Mouse (Mus musculus) retina, postnatal 1 day (tissue): ENCODE data around the gene 4930432M17Rik.

Experiments used
- DNase-seq: peaks from one replicate; pipeline ENCODE4 v3.0.0-alpha.2; 2012

The 4930432M17Rik gene

DNA sequence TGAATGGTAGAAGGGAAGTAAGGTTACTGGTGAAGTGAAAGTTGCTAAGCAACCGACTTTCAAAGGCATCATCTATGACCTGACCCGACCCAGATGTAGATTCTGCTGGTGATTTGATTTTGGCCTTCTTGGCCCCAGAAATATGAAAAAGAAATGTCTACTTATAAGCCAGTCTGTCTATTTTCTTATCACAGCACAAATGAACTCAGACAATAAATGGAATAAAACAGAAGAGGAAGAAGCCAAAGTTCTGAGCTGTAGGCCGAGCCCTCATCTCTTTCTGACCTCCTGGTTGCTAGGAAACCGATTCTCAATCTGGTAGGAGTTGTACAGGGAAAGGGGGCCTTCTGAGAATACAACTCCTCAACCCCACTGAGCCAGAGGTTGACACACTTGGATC is at the start of gene 4930432M17Rik:
Gene 4930432M17Rik, plus strand, starts transcription at position 301 of the 400 bp plus-strand sequence.
- DNase-seq = no peak

DNA sequence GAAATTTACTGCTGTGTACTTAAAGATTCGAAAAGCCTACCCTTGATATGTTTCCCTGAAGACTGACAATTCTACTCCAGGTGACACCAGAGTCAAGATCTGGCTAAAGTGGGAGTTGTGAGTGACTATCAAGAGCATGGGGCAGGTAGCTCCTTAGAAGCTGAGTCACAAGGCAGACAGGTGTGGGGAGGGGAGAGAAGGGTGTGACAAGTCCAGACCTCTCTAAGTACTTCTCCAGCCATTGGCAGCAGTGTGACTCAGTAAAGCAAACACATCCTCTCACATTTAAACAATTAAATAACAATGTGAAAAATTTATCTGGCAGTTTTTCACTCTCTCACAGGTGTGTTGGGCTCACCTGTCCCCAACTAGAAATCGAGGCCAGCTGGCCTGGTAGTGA is 44.9 kb upstream of the 4930432M17Rik start:
- DNase-seq = no peak

DNA sequence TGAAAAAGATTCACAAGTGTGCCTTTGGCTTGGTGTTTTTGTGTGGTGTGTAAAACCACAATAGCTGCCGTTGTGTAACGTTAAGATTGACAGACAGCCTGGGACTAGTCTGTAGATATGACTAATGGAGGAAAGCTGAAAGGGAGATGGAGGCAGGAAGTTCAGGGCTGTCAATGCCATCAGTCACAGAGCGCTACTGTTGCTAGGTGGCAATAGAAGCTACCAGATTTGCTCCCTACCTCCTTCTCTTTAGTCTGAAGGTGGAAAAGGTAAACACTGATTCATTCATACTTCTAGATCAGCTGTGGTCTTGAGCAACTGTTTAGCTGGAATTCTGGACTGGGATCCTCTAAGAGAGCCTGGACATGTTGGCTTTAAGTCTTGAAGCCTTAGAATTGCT is 44.3 kb upstream of the 4930432M17Rik start:
- DNase-seq = no peak

DNA sequence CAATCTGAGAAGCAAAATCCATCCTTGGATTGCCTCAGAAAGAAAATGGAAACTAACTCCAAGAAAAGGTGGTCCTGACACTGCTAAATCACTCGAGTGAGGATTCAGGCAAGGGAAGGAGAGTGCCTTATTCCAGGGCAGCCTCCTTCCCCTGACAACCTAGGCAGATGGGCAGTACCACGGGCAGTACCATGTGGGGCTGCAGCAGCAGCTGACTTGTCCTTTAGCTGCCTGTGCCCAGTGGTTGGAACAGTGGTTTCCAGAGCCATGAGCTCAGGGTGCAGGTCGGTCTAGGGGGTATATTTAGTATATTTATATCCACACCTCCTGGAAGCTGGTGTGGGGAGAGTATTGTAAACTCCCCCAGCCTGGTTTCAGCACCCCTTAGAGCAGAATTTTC is 42.3 kb upstream of the 4930432M17Rik start:
- DNase-seq = no peak

DNA sequence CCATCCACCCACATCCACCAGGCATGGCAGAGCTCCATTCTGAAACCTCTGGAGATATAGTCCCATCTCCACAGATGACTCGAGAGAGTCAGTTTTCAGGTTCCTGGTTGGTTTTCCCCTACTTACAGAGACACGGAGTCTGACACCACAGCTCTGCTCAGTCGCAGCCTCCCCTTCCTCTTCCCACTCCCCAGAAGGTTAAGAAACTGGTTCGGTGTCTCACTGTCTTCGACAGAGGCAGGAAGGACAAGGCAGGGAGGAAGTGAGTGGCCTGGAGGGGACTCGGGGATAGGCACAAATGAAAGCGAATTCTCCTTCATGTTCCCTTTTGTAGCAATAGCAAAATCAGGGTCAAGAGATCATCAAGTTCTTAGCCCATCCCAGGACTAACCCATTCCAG is 39.9 kb upstream of the 4930432M17Rik start:
- DNase-seq = no peak

DNA sequence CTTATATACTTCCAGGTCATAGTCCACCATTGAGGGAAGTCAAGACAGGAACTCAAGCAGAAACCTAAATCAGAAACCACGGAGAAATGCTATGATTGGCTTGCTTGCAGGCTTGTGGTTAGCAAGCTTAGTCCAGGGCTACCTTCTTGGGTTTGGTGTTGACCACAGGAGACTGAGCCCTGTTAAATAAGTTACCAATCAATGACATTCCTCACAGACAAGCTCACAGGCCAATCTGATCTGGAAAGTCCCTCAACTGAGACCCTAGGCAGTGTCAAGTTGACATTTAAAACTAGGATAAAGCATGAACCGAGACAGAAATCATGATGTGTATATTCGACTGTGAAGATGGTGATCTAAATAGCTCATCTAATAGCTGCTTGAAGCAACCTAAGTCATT is 35.6 kb upstream of the 4930432M17Rik start:
- DNase-seq = no peak

DNA sequence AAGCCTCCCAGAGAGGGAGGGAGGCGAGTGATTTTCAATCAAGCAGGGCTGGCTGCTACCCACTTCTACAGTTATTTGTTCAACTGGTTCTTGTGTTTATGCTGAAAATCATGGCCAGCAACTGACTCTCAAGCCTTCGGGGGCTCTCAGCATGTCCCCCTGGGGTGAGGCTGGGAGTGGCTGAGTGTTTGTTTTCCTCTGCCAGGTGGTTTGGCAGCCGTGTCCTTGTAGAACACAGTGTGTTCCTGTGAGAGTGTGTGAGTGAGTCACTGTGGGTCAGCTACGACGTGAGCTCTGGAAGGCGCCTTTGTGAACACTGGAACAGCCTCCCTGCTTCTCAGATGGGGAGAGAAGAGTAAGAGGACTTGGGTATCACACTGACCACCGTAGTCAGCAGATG is 35.1 kb upstream of the 4930432M17Rik start:
- DNase-seq = no peak

DNA sequence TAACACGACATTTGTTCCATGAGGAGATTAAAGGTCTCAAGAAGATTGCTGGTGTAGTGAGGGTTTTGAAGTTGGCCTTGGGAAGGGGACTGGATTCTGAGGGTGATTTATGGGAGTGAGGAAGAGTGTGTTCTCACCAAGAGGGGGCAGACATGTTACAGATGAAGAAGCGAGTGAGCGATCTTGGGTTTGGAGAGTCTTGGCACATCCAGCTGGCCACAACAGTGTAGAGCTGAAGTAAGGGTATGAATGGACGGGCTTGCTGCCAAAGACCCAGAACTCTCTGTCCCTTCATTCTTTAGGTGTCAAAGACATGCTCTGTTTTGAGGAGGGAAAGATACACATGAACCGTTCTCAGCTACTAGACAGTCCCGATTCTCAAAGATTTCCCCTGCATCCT is 34.2 kb upstream of the 4930432M17Rik start:
- DNase-seq = peak; percentile 8

DNA sequence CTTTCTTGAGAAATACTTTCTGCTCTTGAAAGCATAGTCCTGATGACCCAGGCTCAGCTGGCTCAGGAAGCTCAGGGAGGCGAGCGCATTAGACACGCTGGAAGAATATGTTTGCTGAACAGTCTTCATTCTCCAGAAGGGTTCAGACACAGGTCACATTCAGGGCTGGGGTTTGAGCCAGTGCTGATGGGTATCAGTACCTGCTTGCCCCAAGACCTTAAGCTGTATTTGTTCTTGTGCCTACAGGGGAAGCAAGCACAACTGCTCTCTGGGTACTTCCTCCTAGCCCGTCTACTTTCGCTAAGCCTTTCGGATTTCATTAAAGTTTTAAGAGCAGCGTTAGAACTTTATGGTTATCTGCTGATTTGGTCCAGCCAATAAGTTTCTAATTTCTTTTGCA is 33.8 kb upstream of the 4930432M17Rik start:
- DNase-seq = no peak

DNA sequence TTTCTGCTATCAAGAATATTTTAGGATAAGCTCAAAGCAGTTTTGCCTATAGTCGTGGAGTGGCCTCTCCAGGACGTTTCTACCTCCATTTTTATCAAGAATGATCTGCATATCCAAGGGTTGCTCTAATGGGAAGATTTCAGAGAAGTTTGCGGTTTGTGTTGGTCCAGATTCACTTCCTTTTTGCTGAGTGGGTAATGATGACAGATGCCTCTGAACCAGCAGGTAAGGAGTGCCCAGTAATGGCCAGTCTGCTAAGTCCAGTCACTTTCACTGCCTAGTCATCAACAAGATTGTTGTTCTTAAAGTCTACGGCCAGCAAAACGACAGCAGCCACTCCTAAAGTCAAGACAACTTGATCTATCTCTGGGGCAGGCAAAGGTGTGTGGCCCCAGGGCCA is 32.8 kb upstream of the 4930432M17Rik start:
- DNase-seq = no peak

DNA sequence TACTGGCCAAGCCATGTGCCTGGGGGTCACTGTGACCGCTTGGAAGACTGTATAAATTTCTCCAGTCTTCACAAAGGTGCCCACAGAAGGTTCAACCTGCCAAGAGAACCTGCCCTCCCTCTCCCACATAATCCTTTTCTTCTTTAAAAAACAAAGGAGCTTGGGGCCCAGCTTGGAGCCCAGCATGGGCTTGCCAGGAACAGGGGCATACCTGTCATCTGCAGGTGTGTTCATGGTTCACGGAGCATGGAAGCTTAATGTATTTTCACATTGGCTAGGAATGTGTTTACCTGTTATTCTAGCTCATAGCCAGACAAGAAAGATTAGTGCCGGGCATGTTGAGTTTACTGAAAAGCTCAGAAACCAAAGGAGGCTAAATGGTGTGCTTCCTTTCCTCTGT is 32.3 kb upstream of the 4930432M17Rik start:
- DNase-seq = no peak

DNA sequence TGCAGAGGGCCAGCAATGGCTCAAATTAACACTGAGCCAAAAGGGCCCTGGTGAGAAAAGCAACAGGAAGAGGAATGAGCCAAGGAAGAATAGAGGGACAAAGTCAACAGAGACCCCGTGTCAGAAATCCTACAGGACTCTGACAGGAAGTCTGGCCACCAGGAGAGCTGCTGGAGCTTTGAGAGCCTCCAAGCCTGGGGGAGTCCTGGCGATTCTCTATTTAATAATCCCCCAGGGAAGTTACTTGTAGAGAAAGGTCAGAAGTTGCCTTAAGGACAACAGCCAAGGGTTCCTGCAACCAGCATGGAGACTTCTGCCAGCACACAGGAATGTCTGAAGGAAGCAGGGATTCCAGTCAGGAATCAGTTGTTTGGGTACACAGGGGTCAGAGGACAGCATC is 30.0 kb upstream of the 4930432M17Rik start:
- no peak for DNase-seq

DNA sequence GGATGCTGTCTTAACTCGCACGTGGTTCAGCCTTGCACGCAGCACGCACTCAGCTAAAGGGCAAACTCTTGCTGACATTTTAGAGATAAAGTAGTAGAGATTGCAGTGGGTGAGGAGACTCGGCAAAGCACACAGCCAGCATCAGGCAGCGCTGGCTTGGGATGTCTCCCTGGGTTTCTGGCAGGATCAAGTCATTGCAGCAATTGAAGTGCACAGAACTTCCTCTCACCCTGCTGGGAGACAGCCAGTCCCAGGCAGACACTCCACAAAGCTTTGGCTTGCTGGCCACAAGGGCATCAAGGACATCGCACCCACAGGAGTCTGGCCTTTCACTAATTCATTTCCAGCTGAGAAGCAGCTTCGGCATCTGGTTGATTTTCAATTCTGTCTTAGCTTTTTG is 27.3 kb upstream of the 4930432M17Rik start:
- no peak for DNase-seq

DNA sequence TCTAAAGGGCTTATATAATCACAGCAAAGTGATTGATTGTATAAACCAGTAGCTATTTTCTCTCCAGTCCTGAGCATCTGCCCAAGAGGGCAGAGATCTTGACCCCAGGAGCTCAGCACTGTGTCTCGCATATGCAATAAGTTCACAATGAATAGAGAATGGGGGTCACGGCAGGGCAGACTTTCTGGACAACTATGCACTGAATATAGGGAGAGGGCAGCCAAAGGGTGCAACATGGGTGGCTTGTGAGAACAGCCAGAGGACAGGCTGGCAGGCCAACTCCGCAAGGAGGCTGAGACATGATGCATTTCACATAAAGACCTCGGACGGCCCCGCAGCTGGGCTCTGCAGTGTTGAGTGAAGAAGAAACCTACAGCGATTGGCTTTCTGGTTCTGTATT is 25.1 kb upstream of the 4930432M17Rik start:
- DNase-seq = no peak

DNA sequence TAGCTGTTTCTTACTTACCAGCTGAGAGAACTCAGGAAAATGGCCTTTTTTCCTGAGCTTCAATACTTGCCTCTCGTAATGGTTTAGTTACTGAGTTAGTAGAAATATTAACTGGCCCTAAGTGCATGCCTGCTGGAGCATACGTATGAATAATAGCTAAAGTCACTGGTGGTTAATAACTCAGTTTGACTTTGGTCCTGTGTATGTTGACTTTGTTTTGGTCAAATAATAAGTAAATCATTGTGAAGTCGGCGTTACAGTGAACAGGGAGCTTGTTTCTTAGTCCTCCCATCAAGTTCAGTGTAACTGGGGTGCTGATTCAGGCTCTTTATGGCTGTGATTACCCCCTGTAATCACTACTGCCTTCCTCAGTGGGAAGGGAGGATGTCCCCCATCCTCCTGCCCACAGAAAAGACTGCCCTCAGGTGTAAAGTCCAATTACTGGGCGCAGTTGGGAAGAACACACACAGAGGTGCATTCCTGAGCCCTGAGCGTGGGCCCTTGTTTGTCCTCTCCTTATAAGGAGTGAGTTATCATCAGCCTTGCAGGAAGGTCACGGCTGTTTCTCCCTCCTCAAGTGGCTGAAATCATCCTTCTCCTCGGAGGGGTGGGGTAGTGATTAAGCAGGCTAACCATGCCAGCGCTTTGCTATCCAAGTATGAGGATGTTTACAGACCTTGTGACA is 24.1 kb upstream of the 4930432M17Rik start:
- DNase-seq = no peak

DNA sequence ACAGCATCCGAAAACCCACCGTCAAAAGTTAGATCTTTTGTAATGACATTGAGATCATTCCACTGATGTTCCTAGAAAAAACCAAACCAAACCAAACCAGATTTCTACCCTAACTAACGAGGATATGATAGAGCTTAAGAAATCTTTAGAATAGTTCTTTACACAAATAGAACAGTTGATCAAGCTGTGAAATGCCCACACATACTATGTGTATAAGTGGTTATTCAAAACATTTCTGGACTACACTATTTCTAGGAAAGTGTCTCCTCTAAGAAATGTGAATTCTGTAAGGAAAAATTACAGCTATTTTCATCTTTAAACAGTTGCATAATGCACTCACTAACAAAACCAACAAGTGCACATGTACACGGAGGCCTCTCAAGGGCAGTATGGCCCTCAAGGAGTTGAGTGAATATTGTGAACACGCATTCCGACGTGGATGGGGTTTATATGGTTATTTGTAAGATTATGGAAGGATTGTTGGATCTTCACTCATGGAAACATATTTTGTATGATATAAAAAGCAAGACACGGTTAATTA is 22.3 kb upstream of the 4930432M17Rik start:
- no peak for DNase-seq

DNA sequence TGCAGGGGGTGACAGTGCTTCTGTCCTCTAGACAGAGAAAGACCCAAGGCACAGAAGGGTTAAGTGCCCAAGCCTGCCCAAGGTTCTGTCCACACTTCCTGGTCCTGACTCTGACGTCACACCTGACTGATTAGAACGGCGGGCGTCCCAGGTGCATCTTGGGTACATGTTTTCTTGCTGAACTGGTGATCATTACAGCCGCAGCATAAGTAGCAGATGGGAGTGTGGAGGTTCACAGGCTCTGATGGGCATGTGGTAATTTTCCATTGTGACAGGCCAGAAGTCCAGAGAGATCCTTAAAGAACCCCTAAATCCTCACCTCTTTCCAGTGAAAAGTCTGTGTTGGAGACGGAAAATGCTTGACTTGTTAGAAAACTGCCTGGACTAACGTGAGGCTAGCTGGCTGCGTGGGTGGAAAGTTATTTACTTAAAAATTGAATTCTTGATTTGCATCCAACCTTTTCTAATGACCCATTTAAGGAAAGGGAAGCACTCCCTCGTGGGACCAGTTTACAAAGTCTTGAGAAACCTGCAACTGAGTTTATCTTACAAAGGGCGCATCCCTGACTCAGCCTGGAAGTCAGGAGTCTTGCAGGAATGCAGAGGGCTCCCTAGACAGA is 20.4 kb upstream of the 4930432M17Rik start:
- no peak for DNase-seq

DNA sequence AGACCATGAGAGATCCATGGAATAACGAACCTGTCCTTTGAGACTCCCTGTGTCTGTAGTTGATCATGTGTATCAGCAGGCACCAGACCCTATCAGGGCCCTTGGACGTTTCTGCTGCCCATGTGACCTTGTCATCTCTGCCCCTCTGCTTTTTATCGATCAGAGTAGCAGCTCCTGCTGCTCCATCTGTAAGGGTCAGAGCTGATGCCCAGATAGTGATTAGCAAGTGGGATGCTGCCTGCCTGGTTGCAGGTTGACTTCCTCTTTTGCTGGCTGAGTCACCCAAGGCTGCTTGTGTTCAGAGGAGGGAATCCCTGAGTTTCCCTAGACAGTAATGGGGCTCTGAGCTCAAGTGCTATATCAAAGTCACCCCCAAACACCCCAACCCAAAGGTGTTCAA is 18.9 kb upstream of the 4930432M17Rik start:
- DNase-seq = no peak

DNA sequence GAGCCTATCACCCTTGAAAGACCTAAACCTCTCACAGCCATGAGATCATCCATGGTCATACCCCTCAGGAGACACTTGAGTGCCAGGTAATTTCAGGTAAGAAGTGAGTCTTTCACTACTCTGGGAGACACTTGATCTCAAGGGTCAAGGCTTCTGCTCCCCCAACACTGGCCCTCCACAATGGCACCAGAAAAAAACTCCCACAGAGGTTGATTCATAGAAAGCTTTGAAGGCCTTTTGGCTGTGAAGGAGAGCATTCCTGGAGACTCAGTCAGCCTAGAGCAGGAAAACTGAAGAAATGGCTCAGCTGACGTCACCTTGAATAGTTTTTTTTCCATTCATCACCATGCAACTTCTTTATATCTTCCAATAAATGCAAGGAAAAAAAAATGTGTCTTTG is 18.4 kb upstream of the 4930432M17Rik start:
- DNase-seq = no peak

DNA sequence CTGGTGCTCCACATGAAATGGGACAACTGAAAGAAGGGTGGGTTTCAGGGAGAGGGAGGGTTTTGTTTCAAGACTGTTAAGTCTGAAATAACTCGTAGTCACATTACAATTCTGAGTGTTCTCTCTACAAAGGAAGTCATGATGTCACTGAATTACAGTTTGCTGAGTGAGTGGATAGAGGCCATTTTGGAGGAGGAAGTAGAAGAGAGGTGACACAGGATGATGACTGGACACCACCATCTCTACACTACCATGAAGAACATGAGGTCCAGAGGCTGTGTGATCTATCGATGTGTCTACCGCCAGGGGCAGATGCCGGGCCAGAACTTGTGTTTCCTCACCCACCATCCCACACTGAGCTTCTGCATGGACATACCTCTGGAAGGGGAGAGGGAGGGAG is 13.6 kb upstream of the 4930432M17Rik start:
- DNase-seq = no peak

DNA sequence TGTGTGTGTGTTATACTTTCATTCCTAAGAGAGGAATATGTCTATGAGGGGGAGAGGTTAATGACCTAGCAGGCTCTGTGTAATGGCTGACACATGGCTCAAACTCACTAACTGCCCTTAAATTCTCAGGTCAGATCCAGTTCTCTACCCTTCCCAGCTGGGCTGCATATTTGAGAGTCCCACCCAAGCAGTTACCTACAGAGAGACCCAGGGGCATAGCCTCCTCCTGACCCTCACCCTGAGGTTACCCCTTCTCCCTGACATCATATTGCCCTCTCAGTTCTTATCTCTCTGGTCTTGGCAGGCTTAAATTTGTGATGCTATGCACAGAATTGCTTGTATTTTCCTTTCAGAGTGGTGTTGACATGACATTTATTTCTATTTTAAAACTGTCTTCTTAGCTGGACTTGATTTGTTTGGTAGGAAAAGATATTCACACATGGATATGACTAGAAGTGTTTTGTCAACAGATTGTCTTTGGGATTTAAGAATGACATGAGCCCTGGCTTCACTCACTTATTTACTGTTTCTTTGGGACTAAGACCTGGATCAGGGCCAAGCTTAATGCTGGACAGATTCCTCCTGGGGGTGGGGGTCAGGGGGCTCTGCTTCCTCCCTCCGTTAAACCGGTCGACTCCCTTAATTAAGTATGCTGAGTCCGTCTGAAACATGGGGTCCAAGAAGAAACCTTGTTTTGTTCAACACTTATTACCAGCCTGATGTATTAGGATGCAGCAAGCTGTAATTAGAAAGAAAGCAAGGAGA is 7.7 kb upstream of the 4930432M17Rik start:
- peak; percentile 43 for DNase-seq

DNA sequence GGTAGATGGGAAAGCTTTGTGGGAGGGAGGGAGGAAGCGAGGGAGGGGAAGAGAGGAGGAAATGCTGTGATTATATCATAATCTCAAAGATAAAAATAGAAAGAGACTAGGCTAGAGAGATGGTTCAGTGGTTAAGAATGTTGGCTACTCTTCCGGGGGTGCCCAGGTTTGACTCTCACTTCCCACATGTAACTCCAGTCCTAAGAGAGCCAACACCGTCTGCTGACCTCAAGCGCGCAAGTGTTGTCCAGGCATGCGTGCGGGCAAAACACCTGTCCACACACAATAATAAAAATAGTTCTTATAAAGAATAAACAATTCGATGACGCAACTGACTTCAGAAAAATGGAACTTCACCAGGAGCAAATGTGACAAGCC is 7.1 kb upstream of the 4930432M17Rik start:
- no peak for DNase-seq

DNA sequence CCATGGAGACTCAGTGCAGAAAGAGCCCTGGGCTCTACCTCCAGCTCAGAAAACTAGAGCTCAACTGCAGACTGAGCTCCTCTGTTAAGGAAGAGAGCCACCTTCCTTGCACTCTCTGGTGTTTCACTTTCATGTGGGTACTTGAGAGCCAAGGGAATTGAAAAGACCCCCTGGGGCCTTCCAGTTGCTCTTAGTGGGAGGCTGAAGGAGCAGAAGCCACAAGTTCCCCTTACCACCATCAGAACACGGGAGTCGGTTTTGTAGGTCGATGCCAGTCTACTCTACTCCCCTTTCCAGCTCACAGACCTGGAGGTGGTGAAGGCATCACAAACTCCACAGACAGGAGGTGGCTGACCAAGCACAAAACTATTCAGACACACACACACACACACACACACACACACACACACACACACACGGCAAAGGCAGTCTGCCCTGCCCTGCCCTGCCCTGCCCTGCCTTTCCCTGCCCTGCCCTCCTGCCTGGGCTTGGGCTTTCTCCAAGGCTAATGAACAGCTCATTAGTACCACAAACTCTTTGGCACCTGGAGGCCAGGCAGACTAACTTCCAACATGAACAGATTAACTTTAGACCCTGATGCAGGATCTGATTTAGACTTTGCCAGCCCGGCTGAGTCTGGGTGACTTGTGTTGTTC is 1.7 kb downstream of the 4930432M17Rik start:
- no peak for DNase-seq
